Mouse (Mus musculus) hindbrain, embryonic 14.5 days (tissue): ENCODE results near the gene Fgf15. TPM values are rescaled to one million over a fixed set of nuclear protein-coding genes. Genes with fewer than 3 reads are reported as not detected.

Experiments
- ATAC-seq: fragments of 200-750 bp; cut with Nextera tagmentation; 2 replicates; pipeline ENCODE4 v1.8.0; 2017; ENCODE audit warnings: moderate number of reproducible peaks, mild to moderate bottlenecking, moderate TSS enrichment, moderate library complexity; ENCODE audit not compliant: low FRiP score
- DNase-seq: peaks from one replicate; pipeline ENCODE4 v3.0.0-alpha.2; 2015; ENCODE audit warnings: low spot score
- H3K27ac ChIP-seq: fragments of 300-500 bp; sonication (generic); 2 replicates; pipeline ENCODE4 v1.5.1; 2014; ENCODE audit warnings: mild to moderate bottlenecking, moderate library complexity
- H3K27me3 ChIP-seq: fragments of 300-500 bp; sonication (generic); 2 replicates; pipeline ENCODE4 v1.6.1; 2014; ENCODE audit warnings: mild to moderate bottlenecking, low read length, mixed read lengths; ENCODE audit not compliant: control insufficient read depth, insufficient read depth
- H3K36me3 ChIP-seq: fragments of 300-500 bp; sonication (generic); replicated peaks from 2 replicates; pipeline ENCODE4 v1.6.1; 2014; ENCODE audit not compliant: control insufficient read depth, insufficient read depth
- H3K4me1 ChIP-seq: fragments of 300-500 bp; sonication (generic); replicated peaks from 2 replicates; pipeline ENCODE4 v1.6.1; 2014; ENCODE audit warnings: antibody characterized with exemption, low read length, mixed read lengths; ENCODE audit not compliant: control insufficient read depth, insufficient read depth
- H3K4me2 ChIP-seq: fragments of 300-500 bp; sonication (generic); replicated peaks from 2 replicates; pipeline ENCODE4 v1.6.1; 2014; ENCODE audit warnings: mild to moderate bottlenecking, moderate library complexity
- H3K4me3 ChIP-seq: fragments of 300-500 bp; sonication (generic); replicated peaks from 2 replicates; pipeline ENCODE4 v1.5.1; 2014; ENCODE audit warnings: mild to moderate bottlenecking, low read length
- H3K9ac ChIP-seq: fragments of 300-500 bp; sonication (generic); 2 replicates; pipeline ENCODE4 v1.6.1; 2014
- H3K9me3 ChIP-seq: fragments of 300-500 bp; sonication (generic); 2 replicates; pipeline ENCODE4 v1.6.1; 2016; ENCODE audit warnings: low read length; ENCODE audit not compliant: control insufficient read depth
- WGBS: fragments of 180-500 bp; shearing (Covaris S2); extraction: QIAGEN DNeasy Blood & Tissue Kit; methylation state at CpG from one replicate; pipeline ENCODE4 v1.1.7; 2014; 5-methylcytosine and 5-hydroxymethylcytosine counted together
- polyA plus RNA-seq: library from polyadenylated mRNA; unstranded; fragments of >200 nt; fragmentation: Nextera tagmentation; extraction: Ambion mirVana; gene quantifications from 2 replicates; pipeline ENCODE4 v1.2.1, GENCODE M21; 2014

Fgf15 gene
- polyA plus RNA-seq, 1 experiment from 2014 or later, result 13.7 TPM

DNA sequence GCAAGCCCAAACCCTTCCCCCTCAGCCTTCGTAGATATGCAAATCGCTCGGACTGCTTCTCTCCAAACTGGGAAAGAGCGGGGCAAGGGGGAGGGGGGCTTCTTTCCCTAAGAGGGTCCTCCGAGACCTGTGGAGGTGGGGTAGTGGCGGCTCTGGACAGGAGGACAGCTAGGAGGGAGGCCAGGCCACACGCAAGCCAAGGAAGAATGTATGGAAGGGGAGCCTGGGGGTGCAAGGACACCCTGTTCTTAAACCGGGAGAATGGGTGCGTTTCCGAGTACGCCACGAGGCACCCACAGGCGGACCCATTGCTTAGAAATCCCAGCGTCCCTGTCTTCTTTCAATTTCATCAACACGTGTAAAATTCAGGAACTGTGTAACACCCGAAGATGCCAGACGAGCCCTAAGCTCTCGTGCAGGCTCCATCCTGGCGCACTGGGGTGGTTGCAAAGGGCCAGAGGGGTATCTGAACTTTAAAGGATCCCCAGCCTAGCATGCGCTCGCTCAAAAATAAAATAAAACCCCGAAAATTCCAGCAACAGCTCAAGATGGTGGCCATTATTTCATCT is 43.8 kb downstream of the Fgf15 start:
- peak overlapping the region; percentile 48; the same call in 1 of the 2 replicates for H3K27ac ChIP-seq
- ATAC-seq, result no peak
- H3K9ac ChIP-seq, result peak overlapping the region; percentile 29; the same call in 1 of the 2 replicates

DNA sequence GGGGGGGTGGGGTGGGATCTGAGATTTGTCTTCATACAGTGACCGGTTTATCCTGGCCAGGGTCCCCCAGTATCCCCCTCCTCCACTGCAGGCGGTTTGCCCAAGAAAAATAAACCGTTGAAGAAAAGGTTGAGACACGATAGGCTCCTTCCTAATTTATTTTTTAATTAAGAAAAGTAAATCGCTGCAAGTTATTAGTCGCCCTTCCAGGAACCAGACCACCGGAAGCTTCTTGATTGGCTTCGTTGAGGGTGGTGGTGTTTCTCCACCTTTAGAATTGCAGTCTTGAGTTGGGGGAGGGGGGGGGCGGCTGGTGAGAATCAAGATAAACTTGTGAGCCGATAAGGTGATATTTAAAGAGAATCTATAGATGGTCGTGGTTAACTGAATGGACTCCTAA is 44.3 kb downstream of the Fgf15 start:
- Histone ChIP-seq H3K4me1 (peaks cover 57% of the 10 kb centered on the region), H3K27ac (peak overlapping the region; percentile 48; the same call in 1 of the 2 replicates), H3K27me3 (peaks cover 58% of the 10 kb centered on the region), H3K4me3 (no peak overlapping the region), H3K36me3 (no peaks in the 10 kb centered on the region), H3K9me3 (no peaks in the 10 kb centered on the region), H3K4me2 (peak overlapping the region; percentile 97), H3K9ac (no peak overlapping the region)
- no peak for DNase-seq
- 0% methylated on average over 11 of the region's 11 CpGs for WGBS
- ATAC-seq, result no peak

More for the DNA sequence above, 43.8 kb downstream of the Fgf15 start:
- Histone ChIP-seq H3K36me3 (no peaks in the 10 kb centered on the region), H3K27me3 (peaks cover 58% of the 10 kb centered on the region), H3K4me2 (peak overlapping the region; percentile 97), H3K9me3 (no peaks in the 10 kb centered on the region), H3K4me3 (peak overlapping the region; percentile 45), H3K4me1 (peaks cover 57% of the 10 kb centered on the region)
- DNase-seq, result no peak
- under 1% methylated on average over 22 of the region's 22 CpGs for WGBS

DNA sequence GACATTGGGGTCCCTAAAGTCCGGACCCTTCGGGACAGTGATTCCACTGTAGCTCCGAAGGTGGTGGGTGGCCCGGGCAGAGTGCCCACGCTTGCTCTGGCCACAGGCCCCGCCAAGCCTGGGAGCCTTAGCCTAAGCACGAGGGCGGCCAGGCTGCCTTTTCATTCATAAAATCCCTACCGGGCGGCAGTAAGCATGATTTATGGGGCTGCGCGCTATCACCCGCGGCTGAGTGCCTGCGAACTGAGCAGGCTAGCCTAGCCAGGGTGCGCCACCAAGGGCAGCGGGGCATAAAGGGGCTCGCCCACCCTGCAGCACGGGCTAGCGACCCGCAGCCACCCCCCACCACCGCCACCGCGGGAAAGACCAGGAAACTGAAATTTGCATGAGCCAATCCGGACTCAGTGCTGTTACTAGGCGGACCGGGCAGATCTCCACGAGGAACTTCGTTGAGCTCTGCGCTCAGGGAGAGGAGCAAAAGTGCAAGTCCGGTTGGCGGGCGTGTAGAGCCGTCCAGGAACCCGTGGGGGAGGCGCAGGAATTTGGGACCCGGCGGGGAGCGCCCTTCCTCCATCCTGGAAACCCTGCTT is 45.0 kb downstream of the Fgf15 start:
- H3K27me3 ChIP-seq, result peaks cover 58% of the 10 kb centered on the region

DNA sequence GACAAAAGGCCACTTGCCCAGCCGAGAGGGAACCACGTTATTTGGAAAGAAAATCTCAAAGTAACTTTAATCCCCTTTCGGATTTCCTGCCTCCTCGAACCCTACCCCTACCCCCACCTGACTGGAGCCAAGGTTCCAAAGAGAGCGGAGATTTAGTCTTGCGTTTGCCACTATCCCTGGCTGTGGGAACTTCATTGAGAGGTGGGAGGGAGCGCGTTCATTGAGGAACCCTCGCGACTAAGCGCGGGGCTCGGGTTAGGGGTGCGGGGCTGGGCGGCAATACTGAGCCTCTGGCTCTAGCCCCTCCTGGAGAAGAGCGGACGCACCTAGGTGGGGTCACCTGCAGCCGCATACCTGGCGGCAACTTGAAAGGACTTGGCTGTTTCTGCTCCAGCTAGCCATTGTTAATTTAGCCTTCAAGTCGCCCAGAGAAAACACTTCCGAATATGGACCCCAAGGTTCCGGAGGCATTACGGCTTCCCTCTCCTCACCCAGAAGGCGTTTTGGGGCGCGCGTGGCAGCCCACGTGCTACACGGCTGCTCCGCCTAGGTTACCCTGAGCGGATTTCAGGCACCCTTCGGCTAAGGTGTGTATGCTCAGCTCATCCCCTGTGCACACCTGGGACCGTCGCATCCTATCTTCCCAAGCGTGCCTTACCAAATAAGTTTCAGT is 45.9 kb downstream of the Fgf15 start:
- Histone ChIP-seq H3K4me1 (peaks cover 51% of the 10 kb centered on the region), H3K27me3 (peaks cover 58% of the 10 kb centered on the region)
- DNase-seq, result no peak

More for the DNA sequence above, 45.0 kb downstream of the Fgf15 start:
- Histone ChIP-seq H3K9me3 (no peaks in the 10 kb centered on the region), H3K9ac (peak overlapping the region; percentile 35), H3K4me3 (peak overlapping the region; percentile 28), H3K27ac (peak overlapping the region; percentile 55), H3K4me1 (peaks cover 51% of the 10 kb centered on the region), H3K4me2 (peak overlapping the region; percentile 97), H3K36me3 (no peaks in the 10 kb centered on the region)
- DNase-seq, result peak; percentile 77
- peak; percentile 61 for ATAC-seq
- under 1% methylated on average over 39 of the region's 39 CpGs for WGBS

DNA sequence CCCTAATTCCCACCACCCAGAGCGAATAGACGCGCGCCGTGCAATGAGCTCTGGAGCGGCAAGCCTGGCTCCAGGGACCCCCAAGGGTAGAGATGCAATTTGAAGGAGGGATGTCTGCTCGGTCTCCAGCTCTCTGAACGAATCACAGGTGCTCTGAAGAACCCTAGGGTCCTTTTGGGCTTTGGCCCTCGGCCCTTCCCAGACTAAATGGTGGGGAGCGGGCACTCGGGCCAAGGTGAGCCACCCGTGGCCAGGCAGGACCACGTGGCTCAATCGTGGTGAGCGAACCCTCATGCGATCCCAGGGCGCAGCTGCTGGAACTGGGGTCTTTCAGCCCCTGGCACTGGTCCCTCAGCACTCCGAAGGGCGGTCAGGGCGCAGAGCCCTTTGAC is 46.4 kb downstream of the Fgf15 start:
- Histone ChIP-seq H3K9me3 (no peaks in the 10 kb centered on the region), H3K27me3 (peaks cover 56% of the 10 kb centered on the region), H3K4me3 (peak overlapping the region; percentile 42), H3K9ac (peak overlapping the region; percentile 53), H3K4me2 (peak overlapping the region; percentile 97), H3K27ac (no peak overlapping the region), H3K36me3 (no peaks in the 10 kb centered on the region), H3K4me1 (peaks cover 50% of the 10 kb centered on the region)
- no peak for DNase-seq
- under 1% methylated on average over 20 of the region's 20 CpGs for WGBS
- no peak for ATAC-seq

More for the DNA sequence above, 45.9 kb downstream of the Fgf15 start:
- peak overlapping the region; percentile 42 for H3K4me3 ChIP-seq
- H3K9me3 ChIP-seq, result no peaks in the 10 kb centered on the region
- H3K27ac ChIP-seq, result no peak overlapping the region
- ATAC-seq, result no peak
- H3K9ac ChIP-seq, result peak overlapping the region; percentile 53; the same call in 1 of the 2 replicates
- WGBS, result under 1% methylated on average over 35 of the region's 35 CpGs
- H3K4me2 ChIP-seq, result peak overlapping the region; percentile 97
- H3K36me3 ChIP-seq, result no peaks in the 10 kb centered on the region

DNA sequence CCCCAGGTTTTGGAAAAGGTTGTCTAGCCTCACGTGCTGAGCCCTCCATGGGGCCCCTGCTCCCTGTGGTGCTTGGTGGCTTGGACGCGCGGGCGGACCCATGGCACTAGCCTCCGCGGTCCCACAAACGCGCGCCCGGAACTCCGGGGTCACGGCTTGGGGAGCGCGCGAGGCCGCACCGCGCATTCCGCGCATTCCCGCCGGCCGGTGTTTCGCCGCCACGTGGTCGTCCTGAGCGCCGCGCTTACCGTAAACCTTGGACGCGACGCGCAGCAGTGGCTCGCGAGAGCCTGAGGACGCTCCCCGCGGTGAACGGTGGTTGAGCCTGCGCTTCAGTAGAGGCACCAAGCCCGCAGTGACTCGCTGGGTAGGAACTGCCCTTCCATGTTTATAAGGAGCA is 46.9 kb downstream of the Fgf15 start:
- peak; percentile 39 for ATAC-seq
- Histone ChIP-seq H3K36me3 (no peaks in the 10 kb centered on the region), H3K9me3 (no peaks in the 10 kb centered on the region), H3K4me3 (peak overlapping the region; percentile 42), H3K27me3 (peaks cover 51% of the 10 kb centered on the region), H3K4me1 (peaks cover 45% of the 10 kb centered on the region), H3K9ac (peak overlapping the region; percentile 53), H3K27ac (no peak overlapping the region), H3K4me2 (peak overlapping the region; percentile 97)
- WGBS, result under 1% methylated on average over 45 of the region's 45 CpGs
- DNase-seq, result peak; percentile 79

Other genes starting within 250 kb of the Fgf15 start
- 4.5 and 5.6 TPM in 2 replicates for gene Ano1, start 144.6 kb upstream of the Fgf15 start, polyA plus RNA-seq
- 4.8 and 9.7 TPM in 2 replicates for gene Fgf3, start 58.4 kb upstream of the Fgf15 start, polyA plus RNA-seq
- not detected in 2 replicates for gene Fgf4, start 49.2 kb upstream of the Fgf15 start, polyA plus RNA-seq
- 22.3 and 22.6 TPM in 2 replicates for gene LTO1, start 18.6 kb downstream of the Fgf15 start, polyA plus RNA-seq
- 28.1 and 35.6 TPM in 2 replicates for gene Ccnd1, start 43.4 kb downstream of the Fgf15 start, polyA plus RNA-seq